Mouse (Mus musculus) cerebellum, postnatal 25 days (tissue): Measurements from ENCODE around the gene Fam178b.

Source experiments
- DNase-seq, 2 experiments: peaks; one replicate each; pipeline ENCODE4 v3.0.0; 2021; ENCODE audit warnings: mixed read lengths in 2 of 2

Gene Fam178b

GRCm38 (mm10) chr1:36583408-36584116 is 99.4 kb downstream of the Fam178b start:
- no peak for DNase-seq

GRCm38 (mm10) chr1:36582211-36582610 is 100.8 kb downstream of the Fam178b start:
- no peak for DNase-seq

GRCm38 (mm10) chr1:36581260-36581659 is 101.7 kb downstream of the Fam178b start:
- peak in 1 of 2 experiments; percentile 43 for DNase-seq

GRCm38 (mm10) chr1:36580384-36581207 is 102.4 kb downstream of the Fam178b start:
- peak; percentile 68 to 69 for DNase-seq

- DNase-seq = peak in 1 of 2 experiments; percentile 37
Measured at GRCm38 (mm10) chr1:36579974-36580383, 103.0 kb downstream of the Fam178b start.

GRCm38 (mm10) chr1:36576991-36577675 is 105.8 kb downstream of the Fam178b start:
- DNase-seq = no peak

- DNase-seq = no peak
Measured at GRCm38 (mm10) chr1:36575347-36575746, 107.6 kb downstream of the Fam178b start.

- DNase-seq = no peak
Measured at GRCm38 (mm10) chr1:36574196-36574955, 108.6 kb downstream of the Fam178b start.

GRCm38 (mm10) chr1:36573524-36573923 is 109.5 kb downstream of the Fam178b start:
- DNase-seq = no peak

GRCm38 (mm10) chr1:36572709-36573108 is 110.3 kb downstream of the Fam178b start:
- DNase-seq = no peak

- DNase-seq = no peak
Measured at GRCm38 (mm10) chr1:36572140-36572700, 110.8 kb downstream of the Fam178b start.

GRCm38 (mm10) chr1:36571627-36572026 is 111.4 kb downstream of the Fam178b start:
- DNase-seq = no peak

GRCm38 (mm10) chr1:36570320-36570719 is 112.7 kb downstream of the Fam178b start:
- DNase-seq = no peak

- no peak for DNase-seq
Measured at GRCm38 (mm10) chr1:36569694-36570276, 113.2 kb downstream of the Fam178b start.

- no peak for DNase-seq
Measured at GRCm38 (mm10) chr1:36568776-36569175, 114.2 kb downstream of the Fam178b start.

GRCm38 (mm10) chr1:36567818-36568603 is 115.0 kb downstream of the Fam178b start:
- no peak for DNase-seq

GRCm38 (mm10) chr1:36566425-36566824 is 116.6 kb downstream of the Fam178b start:
- DNase-seq = no peak

GRCm38 (mm10) chr1:36564101-36564500 is 118.9 kb downstream of the Fam178b start:
- DNase-seq = no peak

GRCm38 (mm10) chr1:36563632-36564031 is 119.4 kb downstream of the Fam178b start:
- DNase-seq = no peak

GRCm38 (mm10) chr1:36563197-36563596 is 119.8 kb downstream of the Fam178b start:
- no peak for DNase-seq

- DNase-seq = no peak
Measured at GRCm38 (mm10) chr1:36562388-36562787, 120.6 kb downstream of the Fam178b start.
